Mouse (Mus musculus): ENCODE measurements around the gene Rhbdd2. TPM values are rescaled to one million over a fixed set of nuclear protein-coding genes. Genes with fewer than 3 reads are reported as not detected.

The Rhbdd2 gene
- polyA plus RNA-seq (2012; rRNA removed), result 36.9 and 44.3 TPM in 2 replicates

DNA sequence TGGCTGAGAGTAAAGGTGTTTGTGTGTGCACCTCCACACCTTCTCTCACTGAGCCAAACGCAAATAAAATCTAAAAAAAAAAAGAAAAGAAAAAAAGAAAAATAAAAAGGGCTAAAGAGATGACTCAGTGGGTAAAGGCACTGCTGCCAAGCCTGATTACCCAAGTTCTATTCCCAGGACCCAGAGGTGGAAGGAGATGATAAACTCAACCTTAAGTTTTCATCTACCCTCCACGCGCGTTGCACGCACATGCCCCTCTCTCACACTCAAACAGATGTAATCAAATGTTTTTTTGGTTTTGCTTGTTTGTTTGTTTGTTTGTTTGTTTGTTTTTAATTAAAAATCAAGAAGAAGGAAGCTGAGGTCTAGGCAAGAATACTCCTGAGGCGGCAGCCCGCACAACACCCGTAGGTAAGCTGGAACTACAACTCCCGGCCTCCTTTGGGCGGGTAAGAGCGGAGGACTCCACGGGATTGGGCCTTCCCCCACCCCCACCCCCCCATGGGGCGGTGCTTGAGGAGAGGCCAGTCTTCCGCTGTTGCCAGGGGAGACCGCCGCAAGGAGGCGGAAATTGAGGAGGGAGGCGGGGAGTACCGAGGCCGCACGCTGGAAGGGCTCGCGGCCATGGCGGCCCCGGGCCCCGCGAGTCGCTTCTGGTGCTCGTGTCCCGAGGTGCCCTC lies at the start of gene Rhbdd2:
Gene Rhbdd2, plus strand, starts transcription at position 502 of the 680 bp plus-strand sequence.

DNA sequence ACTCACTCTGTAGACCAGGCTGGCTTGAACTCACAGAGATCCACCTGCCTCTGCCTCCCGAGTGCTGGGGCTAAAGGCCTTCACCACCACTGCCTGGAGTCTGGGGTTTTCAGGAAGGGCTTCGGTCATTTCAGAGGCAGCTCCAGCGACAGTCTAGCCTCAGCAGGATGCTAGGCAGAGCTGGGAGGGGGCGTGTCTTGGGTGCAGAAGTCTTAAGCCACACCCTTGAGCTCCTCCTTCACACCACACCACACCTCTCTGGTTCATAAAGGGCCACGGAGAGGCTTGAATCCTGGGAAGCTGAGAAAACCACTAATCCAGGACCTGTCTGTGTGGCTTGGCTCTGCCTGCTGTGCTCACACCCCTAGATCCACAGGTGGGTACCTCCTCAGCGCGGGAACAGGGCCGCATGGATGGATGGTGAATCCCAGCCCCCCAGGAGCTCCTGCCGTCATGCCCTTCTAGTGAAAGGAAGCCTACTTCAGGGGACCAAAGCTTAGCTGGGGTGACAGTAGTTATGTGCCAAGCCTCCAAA lies 37.4 kb downstream of the Rhbdd2 start, which contains the start of gene Por:
Gene Por, plus strand, starts transcription at position 293 of the 535 bp plus-strand sequence.

Other genes starting within 250 kb of the Rhbdd2 start
- 13.5 and 18.0 TPM in 2 replicates for gene Pom121, start 238.1 kb upstream of the Rhbdd2 start, polyA plus RNA-seq (2012; rRNA removed)
- gene Hip1, start 87.5 kb upstream of the Rhbdd2 start, polyA plus RNA-seq (2012; rRNA removed), result 47.1 and 49.1 TPM in 2 replicates
- not detected in 2 replicates for gene Ccl26, start 69.0 kb upstream of the Rhbdd2 start, polyA plus RNA-seq (2012; rRNA removed)
- 0.43 and 1.3 TPM in 2 replicates for gene Ccl24, start 59.6 kb upstream of the Rhbdd2 start, polyA plus RNA-seq (2012; rRNA removed)
- 87.9 and 113 TPM in 2 replicates for gene Por, start 37.4 kb downstream of the Rhbdd2 start, polyA plus RNA-seq (2012; rRNA removed)
- gene Tmem120a, start 111.8 kb downstream of the Rhbdd2 start, polyA plus RNA-seq (2012; rRNA removed), result 36.4 and 39.3 TPM in 2 replicates
- 0.12 and 0.24 TPM in 2 replicates for gene Styxl1, start 145.8 kb downstream of the Rhbdd2 start, polyA plus RNA-seq (2012; rRNA removed)
- 431 and 444 TPM in 2 replicates for gene Mdh2, start 145.9 kb downstream of the Rhbdd2 start, polyA plus RNA-seq (2012; rRNA removed)
- 58.8 and 64.1 TPM in 2 replicates for gene Srrm3, start 174.3 kb downstream of the Rhbdd2 start, polyA plus RNA-seq (2012; rRNA removed)